Mouse (Mus musculus): ENCODE measurements around the gene Cbr3. TPM values are rescaled to one million over a fixed set of nuclear protein-coding genes. Genes with fewer than 3 reads are reported as not detected.

Cbr3 gene
- polyA plus RNA-seq, 1 experiment from 2014 or later, result 4.1 TPM

- no peak for ATAC-seq
- 92% methylated on average over 11 of the region's 11 CpGs for WGBS
- H3K4me2 ChIP-seq (ENCODE audit: low read length), result no peak overlapping the region
- no peak overlapping the region for H3K4me3 ChIP-seq (ENCODE audit: low read length)
- H3K36me3 ChIP-seq (ENCODE audit: control insufficient read depth, insufficient read depth, low read length), result peaks cover 8% of the 10 kb centered on the region
- no peaks in the 10 kb centered on the region for H3K9me3 ChIP-seq (ENCODE audit: control insufficient read depth, low read length)
- no peak overlapping the region for H3K27ac ChIP-seq (ENCODE audit: low read depth, low read length)
- no peaks in the 10 kb centered on the region for H3K27me3 ChIP-seq (replicated peaks; ENCODE audit: control insufficient read depth, insufficient read depth, low read length)
- no peak overlapping the region for H3K9ac ChIP-seq (ENCODE audit: low read depth, low read length)
- no peaks in the 10 kb centered on the region for H3K4me1 ChIP-seq (ENCODE audit: control insufficient read depth, insufficient read depth, low read depth, low read length)
Measured at GRCm38 (mm10) chr16:93739251-93739650, 56.2 kb downstream of the Cbr3 start.

Other genes starting within 250 kb of the Cbr3 start
- 15.8 and 17.1 TPM in 2 replicates for gene Setd4, start 79.2 kb upstream of the Cbr3 start, polyA plus RNA-seq (2015; fragmentation: Nextera tagmentation; extraction: Ambion mirVana)
- gene Cbr1, start 77.4 kb upstream of the Cbr3 start, polyA plus RNA-seq (2015; fragmentation: Nextera tagmentation; extraction: Ambion mirVana), result 138 and 152 TPM in 2 replicates
- not detected in 2 replicates for gene Gm5678, start 55.1 kb upstream of the Cbr3 start, polyA plus RNA-seq (2015; fragmentation: Nextera tagmentation; extraction: Ambion mirVana)
- gene Dop1b, start 28.7 kb downstream of the Cbr3 start, polyA plus RNA-seq (2015; fragmentation: Nextera tagmentation; extraction: Ambion mirVana), result 36.9 and 45.2 TPM in 2 replicates
- 28.7 and 29.8 TPM in 2 replicates for gene Morc3, start 148.9 kb downstream of the Cbr3 start, polyA plus RNA-seq (2015; fragmentation: Nextera tagmentation; extraction: Ambion mirVana)
- gene Chaf1b, start 200.7 kb downstream of the Cbr3 start, polyA plus RNA-seq (2015; fragmentation: Nextera tagmentation; extraction: Ambion mirVana), result 17.9 and 20.0 TPM in 2 replicates